Mouse (Mus musculus) hindbrain, embryonic 15.5 days (tissue): ENCODE measurements around the gene Zscan21. TPM values are rescaled to one million over a fixed set of nuclear protein-coding genes. Genes with fewer than 3 reads are reported as not detected.

Experiments
- ATAC-seq: fragments of 200-750 bp; cut with Nextera tagmentation; 2 replicates; pipeline ENCODE4 v1.8.0; 2017; ENCODE audit warnings: low read depth, moderate number of reproducible peaks, moderate TSS enrichment; ENCODE audit not compliant: low FRiP score
- H3K27ac ChIP-seq: fragments of 300-500 bp; sonication (generic); replicated peaks from 2 replicates; pipeline ENCODE4 v1.5.1; 2015; ENCODE audit warnings: mild to moderate bottlenecking, inconsistent platforms
- H3K27me3 ChIP-seq: fragments of 300-500 bp; sonication (generic); 2 replicates; pipeline ENCODE4 v1.6.1; 2015; ENCODE audit warnings: control low read depth, inconsistent platforms
- H3K36me3 ChIP-seq: fragments of 300-500 bp; sonication (generic); 2 replicates; pipeline ENCODE4 v1.6.1; 2015; ENCODE audit warnings: control low read depth, inconsistent platforms
- H3K4me1 ChIP-seq: fragments of 300-500 bp; sonication (generic); replicated peaks from 2 replicates; pipeline ENCODE4 v1.6.1; 2015; ENCODE audit warnings: control low read depth, inconsistent platforms
- H3K4me2 ChIP-seq: fragments of 300-500 bp; sonication (generic); 2 replicates; pipeline ENCODE4 v1.6.1; 2015; ENCODE audit warnings: moderate library complexity, mild to moderate bottlenecking, inconsistent platforms
- H3K4me3 ChIP-seq: fragments of 300-500 bp; sonication (generic); 2 replicates; pipeline ENCODE4 v1.5.1; 2015; ENCODE audit warnings: mild to moderate bottlenecking, inconsistent platforms
- H3K9ac ChIP-seq: fragments of 300-500 bp; sonication (generic); 2 replicates; pipeline ENCODE4 v1.6.1; 2015; ENCODE audit warnings: inconsistent platforms
- H3K9me3 ChIP-seq: fragments of 300-500 bp; sonication (generic); 2 replicates; pipeline ENCODE4 v1.6.1; 2016; ENCODE audit warnings: control low read depth, inconsistent platforms
- WGBS: fragments of 180-500 bp; shearing (Covaris S2); methylation state at CpG from one replicate; pipeline ENCODE4 v1.1.7; 2015; 5-methylcytosine and 5-hydroxymethylcytosine counted together
- polyA plus RNA-seq: library from polyadenylated mRNA; unstranded; fragments of >200 nt; fragmentation: Nextera tagmentation; extraction: Ambion mirVana; gene quantifications from 2 replicates; pipeline ENCODE4 v1.2.1, GENCODE M21; 2015

Zscan21 gene
- 81.4 and 82.6 TPM in 2 replicates for polyA plus RNA-seq

GRCm38 (mm10) chr5:138116255-138117198, at the start of gene Zscan21:
TSS of gene Zscan21 (plus strand) at chr5:138116903.
- H3K27me3 ChIP-seq, result no peaks in the 10 kb centered on the region
- H3K27ac ChIP-seq, result peak within 1 kb of the TSS; percentile 97
- ATAC-seq, result peak; percentile 97
- peak within 1 kb of the TSS; percentile 61 for H3K4me2 ChIP-seq
- peaks cover 11% of the 10 kb centered on the region; the same call in 1 of the 2 replicates for H3K36me3 ChIP-seq
- H3K9ac ChIP-seq, result peak within 1 kb of the TSS; percentile 89
- 7% methylated on average over 38 of the region's 38 CpGs for WGBS
- H3K9me3 ChIP-seq, result no peaks in the 10 kb centered on the region
- peaks cover 27% of the 10 kb centered on the region for H3K4me1 ChIP-seq
- H3K4me3 ChIP-seq, result peak within 1 kb of the TSS; percentile 89

- 92% methylated on average over 4 of the region's 4 CpGs for WGBS
- no peak overlapping the region for H3K27ac ChIP-seq
Observed at GRCm38 (mm10) chr5:138073803-138074202, 42.9 kb upstream of the Zscan21 start.

GRCm38 (mm10) chr5:138075684-138076083, 41.0 kb upstream of the Zscan21 start:
- H3K4me2 ChIP-seq, result no peak overlapping the region
- 80% methylated on average over 3 of the region's 3 CpGs for WGBS
- no peaks in the 10 kb centered on the region for H3K9me3 ChIP-seq
- H3K27ac ChIP-seq, result no peak overlapping the region
- H3K9ac ChIP-seq, result no peak overlapping the region
- no peak overlapping the region for H3K4me3 ChIP-seq
- H3K27me3 ChIP-seq, result no peaks in the 10 kb centered on the region
- ATAC-seq, result no peak
- no peaks in the 10 kb centered on the region for H3K36me3 ChIP-seq
- no peaks in the 10 kb centered on the region for H3K4me1 ChIP-seq

More at GRCm38 (mm10) chr5:138073803-138074202, 42.9 kb upstream of the Zscan21 start:
- Histone ChIP-seq H3K27me3 (no peaks in the 10 kb centered on the region), H3K9ac (no peak overlapping the region), H3K4me2 (no peak overlapping the region), H3K4me3 (no peak overlapping the region), H3K4me1 (no peaks in the 10 kb centered on the region), H3K36me3 (no peaks in the 10 kb centered on the region), H3K9me3 (no peaks in the 10 kb centered on the region)
- no peak for ATAC-seq

- H3K4me2 ChIP-seq, result no peak overlapping the region
- no peak for ATAC-seq
Observed at GRCm38 (mm10) chr5:138076148-138076547, 40.6 kb upstream of the Zscan21 start.

GRCm38 (mm10) chr5:138080456-138080855, 36.2 kb upstream of the Zscan21 start:
- H3K4me3 ChIP-seq, result no peak overlapping the region
- 0 out of 2 replicates have a peak, but pooled peaks cover 3% of the 10 kb centered on the region for H3K4me1 ChIP-seq
- H3K9ac ChIP-seq, result no peak overlapping the region
- H3K9me3 ChIP-seq, result no peaks in the 10 kb centered on the region
- no peak overlapping the region for H3K27ac ChIP-seq
- no peaks in the 10 kb centered on the region for H3K27me3 ChIP-seq
- 92% methylated on average over 5 of the region's 5 CpGs for WGBS
- H3K36me3 ChIP-seq, result no peaks in the 10 kb centered on the region
- no peak overlapping the region for H3K4me2 ChIP-seq
- no peak for ATAC-seq

More at GRCm38 (mm10) chr5:138076148-138076547, 40.6 kb upstream of the Zscan21 start:
- Histone ChIP-seq H3K4me1 (no peaks in the 10 kb centered on the region), H3K9me3 (no peaks in the 10 kb centered on the region), H3K4me3 (no peak overlapping the region), H3K9ac (no peak overlapping the region), H3K36me3 (no peaks in the 10 kb centered on the region), H3K27me3 (no peaks in the 10 kb centered on the region), H3K27ac (no peak overlapping the region)
- WGBS, result 60% methylated on average over 2 of the region's 2 CpGs

- no peak overlapping the region for H3K9ac ChIP-seq
- H3K4me3 ChIP-seq, result no peak overlapping the region
- no peaks in the 10 kb centered on the region for H3K27me3 ChIP-seq
- H3K36me3 ChIP-seq, result no peaks in the 10 kb centered on the region
- H3K9me3 ChIP-seq, result no peaks in the 10 kb centered on the region
- no peak overlapping the region for H3K4me2 ChIP-seq
- H3K27ac ChIP-seq, result no peak overlapping the region
- no peak for ATAC-seq
- peaks cover 10% of the 10 kb centered on the region for H3K4me1 ChIP-seq
- 84% methylated on average over 9 of the region's 9 CpGs for WGBS
Observed at GRCm38 (mm10) chr5:138081446-138081845, 35.3 kb upstream of the Zscan21 start.

GRCm38 (mm10) chr5:138083318-138083900, 33.3 kb upstream of the Zscan21 start:
- no peaks in the 10 kb centered on the region for H3K9me3 ChIP-seq
- peaks cover 29% of the 10 kb centered on the region for H3K4me1 ChIP-seq
- H3K4me3 ChIP-seq, result no peak overlapping the region
- H3K27ac ChIP-seq, result no peak overlapping the region
- WGBS, result 72% methylated on average over 2 of the region's 2 CpGs
- H3K4me2 ChIP-seq, result no peak overlapping the region
- no peak overlapping the region for H3K9ac ChIP-seq
- H3K36me3 ChIP-seq, result no peaks in the 10 kb centered on the region
- H3K27me3 ChIP-seq, result no peaks in the 10 kb centered on the region
- no peak for ATAC-seq

GRCm38 (mm10) chr5:138083936-138084335, 32.8 kb upstream of the Zscan21 start:
- Histone ChIP-seq H3K4me1 (peaks cover 34% of the 10 kb centered on the region), H3K9ac (no peak overlapping the region), H3K4me2 (no peak overlapping the region), H3K27ac (no peak overlapping the region), H3K4me3 (no peak overlapping the region), H3K9me3 (no peaks in the 10 kb centered on the region), H3K36me3 (no peaks in the 10 kb centered on the region), H3K27me3 (no peaks in the 10 kb centered on the region)
- no peak for ATAC-seq
- WGBS, result 95% methylated on average over 2 of the region's 2 CpGs

- peaks cover 36% of the 10 kb centered on the region for H3K4me1 ChIP-seq
- no peaks in the 10 kb centered on the region for H3K27me3 ChIP-seq
- H3K36me3 ChIP-seq, result no peaks in the 10 kb centered on the region
- peak overlapping the region; percentile 86 for H3K4me3 ChIP-seq
- WGBS, result 76% methylated on average over 2 of the region's 2 CpGs
- peak overlapping the region; percentile 78 for H3K4me2 ChIP-seq
- H3K9ac ChIP-seq, result 0 out of 2 replicates have a peak overlapping the region, but pooled peaks have one; percentile 9
- peak; percentile 38; the same call in 1 of the 2 replicates for ATAC-seq
- H3K27ac ChIP-seq, result peak overlapping the region; percentile 44; the same call in 1 of the 2 replicates
- H3K9me3 ChIP-seq, result no peaks in the 10 kb centered on the region
Observed at GRCm38 (mm10) chr5:138084507-138084906, 32.2 kb upstream of the Zscan21 start.

GRCm38 (mm10) chr5:138084996-138085395, 31.7 kb upstream of the Zscan21 start, which contains the start of gene Zkscan1:
TSS of gene Zkscan1 (plus strand) at chr5:138085084.
- Histone ChIP-seq H3K27ac (peak within 1 kb of the TSS; percentile 91), H3K9me3 (no peaks in the 10 kb centered on the region), H3K9ac (peak within 1 kb of the TSS; percentile 98), H3K27me3 (no peaks in the 10 kb centered on the region), H3K36me3 (no peaks in the 10 kb centered on the region), H3K4me2 (peak within 1 kb of the TSS; percentile 78), H3K4me1 (peaks cover 36% of the 10 kb centered on the region), H3K4me3 (peak within 1 kb of the TSS; percentile 86)
- WGBS, result 0% methylated on average over 27 of the region's 27 CpGs
- ATAC-seq, result peak; percentile 95

- H3K9me3 ChIP-seq, result no peaks in the 10 kb centered on the region
- H3K27ac ChIP-seq, result peak overlapping the region; percentile 91
- no peaks in the 10 kb centered on the region for H3K36me3 ChIP-seq
- H3K4me3 ChIP-seq, result peak overlapping the region; percentile 86
- peak; percentile 3; the same call in 1 of the 2 replicates for ATAC-seq
- peaks cover 36% of the 10 kb centered on the region for H3K4me1 ChIP-seq
- H3K27me3 ChIP-seq, result no peaks in the 10 kb centered on the region
- WGBS, result under 1% methylated on average over 18 of the region's 18 CpGs
- H3K4me2 ChIP-seq, result peak overlapping the region; percentile 78
- H3K9ac ChIP-seq, result peak overlapping the region; percentile 98
Observed at GRCm38 (mm10) chr5:138085421-138085911, 31.2 kb upstream of the Zscan21 start.
